Mouse (Mus musculus) hindbrain, embryonic 12.5 days (tissue): Measurements from ENCODE around the gene Lsg1. TPM values are rescaled to one million over a fixed set of nuclear protein-coding genes. Genes with fewer than 3 reads are reported as not detected.
A peak's percentile ranks its signal among the peaks of the same experiment; 100 is the strongest.

Source experiments
- ATAC-seq: fragments of 200-750 bp; cut with Nextera tagmentation; 2 replicates; pipeline ENCODE4 v1.8.0; 2017; ENCODE audit warnings: moderate TSS enrichment; ENCODE audit not compliant: low FRiP score
- H3K27ac ChIP-seq: fragments of 300-500 bp; sonication (generic); 2 replicates; pipeline ENCODE4 v1.5.1; 2016; ENCODE audit warnings: mild to moderate bottlenecking
- H3K27me3 ChIP-seq: fragments of 300-500 bp; sonication (generic); 2 replicates; pipeline ENCODE4 v1.6.1; 2016; ENCODE audit warnings: mild to moderate bottlenecking
- H3K36me3 ChIP-seq: fragments of 300-500 bp; sonication (generic); 2 replicates; pipeline ENCODE4 v1.6.1; 2016; ENCODE audit warnings: mild to moderate bottlenecking
- H3K4me1 ChIP-seq: fragments of 300-500 bp; sonication (generic); 2 replicates; pipeline ENCODE4 v1.6.1; 2016
- H3K4me2 ChIP-seq: fragments of 300-500 bp; sonication (generic); replicated peaks from 2 replicates; pipeline ENCODE4 v1.6.1; 2016; ENCODE audit warnings: mild to moderate bottlenecking
- H3K4me3 ChIP-seq: fragments of 300-500 bp; sonication (generic); 2 replicates; pipeline ENCODE4 v1.5.1; 2016; ENCODE audit warnings: mild to moderate bottlenecking
- H3K9ac ChIP-seq: fragments of 300-500 bp; sonication (generic); 2 replicates; pipeline ENCODE4 v1.6.1; 2016; ENCODE audit warnings: mild to moderate bottlenecking, moderate library complexity
- H3K9me3 ChIP-seq: fragments of 300-500 bp; sonication (generic); replicated peaks from 2 replicates; pipeline ENCODE4 v1.6.1; 2016; ENCODE audit warnings: mild to moderate bottlenecking
- WGBS: fragments of 180-500 bp; shearing (Covaris S2); methylation state at CpG from one replicate; pipeline ENCODE4 v1.1.7; 2016; 5-methylcytosine and 5-hydroxymethylcytosine counted together
- polyA plus RNA-seq: library from polyadenylated mRNA; unstranded; fragments of >200 nt; fragmentation: Nextera tagmentation; extraction: Ambion mirVana; gene quantifications from 2 replicates; pipeline ENCODE4 v1.2.1, GENCODE M21; 2016

Gene Lsg1
- polyA plus RNA-seq, 1 experiment from 2014 or later, result 69.4 TPM

DNA sequence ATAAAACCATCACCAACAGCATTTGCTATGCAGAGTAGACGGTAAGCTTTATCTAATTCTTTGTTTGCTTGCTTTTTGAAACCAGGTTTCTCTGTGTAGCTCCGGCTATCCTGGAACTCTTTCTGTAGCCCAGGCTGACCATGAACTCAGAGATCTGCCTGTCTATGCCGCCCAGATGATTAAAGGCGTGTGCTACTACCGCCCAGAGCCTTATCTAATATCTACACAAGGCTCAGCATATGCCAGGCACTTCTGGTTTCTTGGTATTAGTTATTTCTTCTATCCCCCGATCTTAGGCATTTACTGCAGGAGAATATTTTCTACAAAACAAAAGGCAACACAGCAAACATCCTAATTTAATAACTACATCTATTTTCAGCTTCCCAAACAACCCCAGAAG, 21.8 kb downstream of the Lsg1 start:
- Histone ChIP-seq H3K4me1 (no peaks in the 10 kb centered on the region), H3K9ac (no peak overlapping the region), H3K9me3 (no peaks in the 10 kb centered on the region), H3K27me3 (no peaks in the 10 kb centered on the region), H3K36me3 (peaks cover 97% of the 10 kb centered on the region), H3K27ac (no peak overlapping the region), H3K4me2 (no peak overlapping the region), H3K4me3 (no peak overlapping the region)
- ATAC-seq, result no peak
- 93% methylated on average over 6 of the region's 6 CpGs for WGBS

GRCm38 (mm10) chr16:30560601-30561000, 26.8 kb downstream of the Lsg1 start:
- peaks cover 84% of the 10 kb centered on the region for H3K36me3 ChIP-seq
- no peak overlapping the region for H3K4me3 ChIP-seq
- peaks cover 9% of the 10 kb centered on the region; the same call in 1 of the 2 replicates for H3K9me3 ChIP-seq
- ATAC-seq, result no peak
- H3K4me1 ChIP-seq, result no peaks in the 10 kb centered on the region
- 89% methylated on average over 4 of the region's 4 CpGs for WGBS
- H3K27ac ChIP-seq, result no peak overlapping the region
- H3K9ac ChIP-seq, result no peak overlapping the region
- no peaks in the 10 kb centered on the region for H3K27me3 ChIP-seq
- no peak overlapping the region for H3K4me2 ChIP-seq

DNA sequence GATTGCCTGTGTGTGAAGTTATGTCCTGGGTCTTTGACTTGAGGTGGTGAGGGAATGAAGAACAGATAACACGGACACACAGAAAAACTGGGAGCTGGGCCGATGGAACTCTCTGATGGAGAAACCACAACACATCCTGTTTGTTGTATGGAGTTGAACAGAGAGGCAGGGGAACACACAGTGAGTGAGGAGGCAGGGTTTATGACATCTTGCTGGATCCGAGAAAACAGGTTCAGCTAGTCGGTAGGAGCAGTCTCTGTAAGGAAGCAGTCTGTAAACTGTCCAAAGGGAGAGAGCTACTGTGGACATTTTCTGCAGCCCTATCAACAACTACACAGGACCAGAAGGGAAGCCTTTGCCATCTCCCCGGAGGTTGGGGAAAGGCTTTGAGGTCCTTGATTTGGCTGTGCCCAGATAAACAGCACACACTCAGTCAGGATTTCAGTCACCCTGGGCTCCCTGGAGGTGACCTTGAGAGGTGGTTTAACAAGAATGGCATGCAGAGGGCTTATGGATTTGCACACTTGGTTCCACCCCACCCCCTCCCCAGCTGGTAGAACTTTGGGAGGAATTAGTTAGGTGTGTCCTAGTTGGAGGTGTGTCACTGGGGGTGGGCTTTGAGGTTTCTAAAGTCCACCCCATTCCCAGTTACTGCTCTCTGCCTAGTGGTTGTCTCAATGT, 27.9 kb downstream of the Lsg1 start:
- Histone ChIP-seq H3K27ac (no peak overlapping the region), H3K9me3 (peaks cover 18% of the 10 kb centered on the region; the same call in 1 of the 2 replicates), H3K4me2 (no peak overlapping the region), H3K4me3 (no peak overlapping the region), H3K36me3 (peaks cover 72% of the 10 kb centered on the region), H3K27me3 (no peaks in the 10 kb centered on the region), H3K4me1 (no peaks in the 10 kb centered on the region), H3K9ac (no peak overlapping the region)
- no peak for ATAC-seq
- 91% methylated on average over 5 of the region's 5 CpGs for WGBS

GRCm38 (mm10) chr16:30554109-30554508, 33.3 kb downstream of the Lsg1 start:
- Histone ChIP-seq H3K27ac (no peak overlapping the region), H3K4me3 (no peak overlapping the region), H3K4me2 (no peak overlapping the region), H3K4me1 (peaks cover 15% of the 10 kb centered on the region), H3K9me3 (peaks cover 18% of the 10 kb centered on the region; the same call in 1 of the 2 replicates), H3K9ac (no peak overlapping the region), H3K36me3 (peaks cover 20% of the 10 kb centered on the region), H3K27me3 (0 out of 2 replicates have a peak, but pooled peaks cover 4% of the 10 kb centered on the region)
- no peak for ATAC-seq
- WGBS, result 95% methylated on average over 8 of the region's 8 CpGs

DNA sequence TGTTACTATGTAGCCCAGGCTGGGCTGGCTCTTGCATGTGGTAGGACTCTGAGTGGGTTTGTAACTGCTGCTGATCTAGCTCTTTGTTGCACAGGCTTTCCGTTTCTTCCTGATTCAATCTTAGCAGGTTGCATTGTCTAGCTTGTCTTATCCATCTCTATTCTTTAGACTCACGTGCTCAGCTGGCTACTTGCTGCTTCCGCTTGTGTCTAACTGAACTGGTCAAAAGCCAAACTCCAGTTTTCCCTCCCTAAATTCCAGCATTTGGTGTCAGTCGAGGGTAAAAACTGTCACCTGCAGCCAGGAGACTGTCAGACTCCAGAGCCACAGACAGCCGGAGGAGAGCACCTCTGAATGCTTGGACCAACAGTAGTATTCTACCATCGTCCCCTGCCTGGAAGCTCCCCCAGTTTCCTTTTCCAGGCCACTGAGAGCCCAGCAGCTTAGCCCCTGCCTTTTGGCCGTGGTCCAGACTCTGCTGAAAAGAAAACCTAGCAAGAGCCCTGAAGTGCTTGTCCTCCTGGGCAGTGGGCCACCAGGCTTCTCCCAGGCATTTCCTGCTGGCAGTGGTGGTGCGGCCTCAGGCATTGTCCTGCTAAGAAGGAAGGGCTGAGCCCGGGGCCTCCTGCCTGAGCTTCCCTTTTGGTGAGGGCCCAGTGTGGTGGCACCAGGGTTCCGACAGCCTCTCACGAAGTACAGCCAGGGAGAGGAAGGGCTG, 34.6 kb downstream of the Lsg1 start:
- WGBS, result 29% methylated on average over 11 of the region's 11 CpGs
- peak overlapping the region; percentile 57 for H3K27ac ChIP-seq

DNA sequence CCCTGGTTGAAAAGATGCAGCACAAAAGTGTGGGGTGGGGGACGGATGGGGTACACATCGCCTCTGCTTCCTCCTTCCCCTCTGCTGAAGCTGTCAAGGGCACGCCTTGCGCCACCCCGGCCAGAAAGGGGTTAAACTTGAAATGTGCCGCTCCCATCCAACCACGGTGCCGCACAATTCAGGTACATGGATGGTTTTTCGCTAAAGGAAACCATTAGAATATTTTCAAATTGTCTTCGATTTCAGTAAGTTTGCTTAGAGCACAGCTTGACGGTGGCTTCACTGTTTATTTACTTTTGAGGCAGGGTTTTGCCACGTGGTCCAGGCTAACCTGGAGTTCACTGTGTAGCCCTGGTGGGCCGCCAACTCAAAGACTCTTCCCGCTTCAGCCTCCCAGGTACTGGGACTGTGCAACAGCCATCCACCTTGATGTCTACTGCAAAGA, 36.6 kb downstream of the Lsg1 start, which contains the start of gene Tmem44:
Gene Tmem44, minus strand, starts transcription at position 95 of the 445 bp plus-strand sequence.
- WGBS, result 11% methylated on average over 14 of the region's 14 CpGs
- Histone ChIP-seq H3K27me3 (0 out of 2 replicates have a peak, but pooled peaks cover 4% of the 10 kb centered on the region), H3K36me3 (peaks cover 14% of the 10 kb centered on the region), H3K4me3 (peak within 1 kb of the TSS; percentile 79), H3K27ac (peak within 1 kb of the TSS; percentile 81), H3K9me3 (peaks cover 11% of the 10 kb centered on the region; the same call in 1 of the 2 replicates), H3K4me1 (peaks cover 21% of the 10 kb centered on the region), H3K9ac (peak within 1 kb of the TSS; percentile 89), H3K4me2 (peak within 1 kb of the TSS; percentile 65)
- peak; percentile 79 for ATAC-seq

More for the DNA sequence above, 34.6 kb downstream of the Lsg1 start:
- H3K4me2 ChIP-seq, result no peak overlapping the region
- no peak overlapping the region for H3K9ac ChIP-seq
- peaks cover 18% of the 10 kb centered on the region; the same call in 1 of the 2 replicates for H3K9me3 ChIP-seq
- no peak overlapping the region for H3K4me3 ChIP-seq
- ATAC-seq, result no peak
- 0 out of 2 replicates have a peak, but pooled peaks cover 4% of the 10 kb centered on the region for H3K27me3 ChIP-seq
- H3K4me1 ChIP-seq, result peaks cover 21% of the 10 kb centered on the region
- peaks cover 7% of the 10 kb centered on the region for H3K36me3 ChIP-seq

DNA sequence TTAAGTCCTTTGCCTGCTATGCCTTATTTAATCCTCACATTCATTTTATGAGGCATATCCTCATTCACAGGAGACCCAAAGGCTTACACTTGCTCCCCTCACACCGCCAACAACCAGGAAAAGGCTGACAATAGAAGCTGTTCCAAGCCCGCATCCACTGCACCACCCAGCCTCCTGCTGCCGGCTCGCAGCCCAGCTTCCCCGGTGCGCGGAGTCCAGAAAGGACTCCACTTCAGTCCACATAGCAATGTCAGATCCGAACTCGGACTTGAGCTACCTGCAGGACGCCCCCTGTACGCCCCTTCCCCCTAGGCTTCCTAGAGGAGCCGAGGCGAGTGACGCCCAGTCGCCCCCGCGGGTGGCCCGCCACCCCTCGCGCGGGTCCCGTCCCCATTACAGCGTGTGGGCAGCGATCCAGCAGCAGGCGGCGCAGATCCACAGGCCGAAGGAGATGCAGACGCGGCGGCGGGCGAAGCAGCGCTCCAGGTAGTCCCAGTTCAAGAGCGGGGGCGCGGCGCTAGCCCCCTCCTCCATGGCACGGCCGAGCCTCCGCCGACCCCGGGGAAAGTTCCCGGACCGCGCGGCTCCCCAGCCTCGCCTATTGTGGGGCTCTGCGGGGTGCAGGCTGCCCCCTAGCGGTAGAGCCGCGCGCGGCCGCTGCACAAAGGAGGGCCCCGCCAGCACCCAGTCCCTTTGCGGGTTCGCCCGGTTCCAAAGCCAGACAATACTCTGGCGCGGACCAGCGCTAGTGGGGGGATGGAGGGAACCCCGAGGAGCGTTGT, 37.2 kb downstream of the Lsg1 start:
- Histone ChIP-seq H3K4me1 (peaks cover 21% of the 10 kb centered on the region), H3K4me2 (peak overlapping the region; percentile 65), H3K36me3 (peaks cover 20% of the 10 kb centered on the region), H3K27ac (peak overlapping the region; percentile 81), H3K4me3 (peak overlapping the region; percentile 79), H3K27me3 (0 out of 2 replicates have a peak, but pooled peaks cover 4% of the 10 kb centered on the region), H3K9me3 (peaks cover 5% of the 10 kb centered on the region; the same call in 1 of the 2 replicates), H3K9ac (peak overlapping the region; percentile 89)
- WGBS, result under 1% methylated on average over 63 of the region's 63 CpGs
- ATAC-seq, result peak; percentile 92

DNA sequence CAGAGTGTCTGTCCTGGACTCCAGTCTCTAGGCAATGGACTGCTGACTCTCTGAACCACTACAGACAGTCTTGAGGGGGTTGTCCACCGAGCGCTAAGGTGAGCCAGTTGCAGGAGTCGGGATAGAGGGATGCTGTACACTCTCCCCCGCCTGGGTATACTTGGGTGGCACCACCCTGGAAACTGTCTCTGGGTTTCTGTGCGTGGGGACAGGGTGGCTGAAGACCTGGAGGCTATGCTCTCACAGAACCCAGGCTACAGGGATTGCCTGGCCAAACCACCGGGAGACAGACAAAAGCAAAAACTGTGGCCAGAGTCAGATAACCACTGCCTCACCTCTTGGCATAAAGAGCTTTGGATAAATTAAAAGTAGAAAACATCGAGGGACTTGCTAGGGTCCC, 37.9 kb downstream of the Lsg1 start:
- 81% methylated on average over 7 of the region's 7 CpGs for WGBS
- Histone ChIP-seq H3K9me3 (no peaks in the 10 kb centered on the region), H3K27me3 (0 out of 2 replicates have a peak, but pooled peaks cover 4% of the 10 kb centered on the region), H3K4me1 (peaks cover 21% of the 10 kb centered on the region), H3K4me2 (peak overlapping the region; percentile 65), H3K36me3 (peaks cover 27% of the 10 kb centered on the region), H3K9ac (peak overlapping the region; percentile 89), H3K4me3 (peak overlapping the region; percentile 79), H3K27ac (0 out of 2 replicates have a peak overlapping the region, but pooled peaks have one; percentile 81)
- no peak for ATAC-seq

- H3K27me3 ChIP-seq, result 0 out of 2 replicates have a peak, but pooled peaks cover 4% of the 10 kb centered on the region
- H3K4me3 ChIP-seq, result 0 out of 2 replicates have a peak overlapping the region, but pooled peaks have one; percentile 79
- 89% methylated on average over 5 of the region's 5 CpGs for WGBS
- ATAC-seq, result no peak
- H3K4me1 ChIP-seq, result peaks cover 21% of the 10 kb centered on the region
- H3K9me3 ChIP-seq, result no peaks in the 10 kb centered on the region
- H3K4me2 ChIP-seq, result peak overlapping the region; percentile 65
- H3K27ac ChIP-seq, result no peak overlapping the region
- H3K9ac ChIP-seq, result 0 out of 2 replicates have a peak overlapping the region, but pooled peaks have one; percentile 53
- peaks cover 33% of the 10 kb centered on the region for H3K36me3 ChIP-seq
Observed at GRCm38 (mm10) chr16:30548291-30548690, 39.1 kb downstream of the Lsg1 start.

GRCm38 (mm10) chr16:30544693-30545092, 42.7 kb downstream of the Lsg1 start:
- H3K9ac ChIP-seq, result no peak overlapping the region
- H3K4me2 ChIP-seq, result no peak overlapping the region
- H3K4me3 ChIP-seq, result no peak overlapping the region
- H3K27me3 ChIP-seq, result no peaks in the 10 kb centered on the region
- ATAC-seq, result no peak
- 85% methylated on average over 4 of the region's 4 CpGs for WGBS
- peaks cover 11% of the 10 kb centered on the region for H3K4me1 ChIP-seq
- H3K36me3 ChIP-seq, result peaks cover 53% of the 10 kb centered on the region
- no peak overlapping the region for H3K27ac ChIP-seq
- no peaks in the 10 kb centered on the region for H3K9me3 ChIP-seq

- Histone ChIP-seq H3K4me1 (no peaks in the 10 kb centered on the region), H3K27ac (no peak overlapping the region), H3K4me2 (no peak overlapping the region), H3K4me3 (no peak overlapping the region), H3K27me3 (no peaks in the 10 kb centered on the region), H3K9me3 (no peaks in the 10 kb centered on the region), H3K36me3 (peaks cover 53% of the 10 kb centered on the region), H3K9ac (no peak overlapping the region)
- no peak for ATAC-seq
- WGBS, result 89% methylated on average over 9 of the region's 9 CpGs
Observed at GRCm38 (mm10) chr16:30543386-30543785, 44.0 kb downstream of the Lsg1 start.
